Mouse (Mus musculus) bone marrow macrophage, adult 2 months (primary cell): Measurements from ENCODE around the gene Taok3. TPM values are rescaled to one million over a fixed set of nuclear protein-coding genes. Genes with fewer than 3 reads are reported as not detected.

Experiments
- H3K27ac ChIP-seq: 2 replicates; pipeline ENCODE4 v1.5.1; 2012; ENCODE audit warnings: low read depth, low read length; ENCODE audit not compliant: insufficient read depth
- H3K4me1 ChIP-seq: 2 replicates; pipeline ENCODE4 v1.6.1; 2012; ENCODE audit warnings: low read length; ENCODE audit not compliant: control insufficient read depth, insufficient read depth
- H3K4me3 ChIP-seq: 2 replicates; pipeline ENCODE4 v1.5.1; 2012; ENCODE audit warnings: mild to moderate bottlenecking, low read length, moderate library complexity; ENCODE audit not compliant: insufficient read depth
- CTCF ChIP-seq: IDR thresholded peaks from 2 replicates; pipeline ENCODE4 v1.5.1; 2012; ENCODE audit warnings: low read depth, mild to moderate bottlenecking, low read length, moderate library complexity
- POLR2A ChIP-seq: IDR thresholded peaks from 2 replicates; pipeline ENCODE4 v1.6.1; 2012; ENCODE audit warnings: mild to moderate bottlenecking, low read depth, low read length, borderline replicate concordance
- polyA plus RNA-seq: library from polyadenylated mRNA; stranded (reverse); fragments of >200 nt; gene quantifications from 2 replicates; pipeline ENCODE4 v1.2.4, GENCODE M21; 2012; ENCODE audit not compliant: missing spikeins, insufficient read depth, insufficient read length

Gene Taok3
- polyA plus RNA-seq, 1 experiment: 112 TPM

- no peak overlapping the region for H3K27ac ChIP-seq
These were observed 14.2 kb upstream of the Taok3 start for GRCm38 (mm10) chr5:117105761-117106160.

DNA sequence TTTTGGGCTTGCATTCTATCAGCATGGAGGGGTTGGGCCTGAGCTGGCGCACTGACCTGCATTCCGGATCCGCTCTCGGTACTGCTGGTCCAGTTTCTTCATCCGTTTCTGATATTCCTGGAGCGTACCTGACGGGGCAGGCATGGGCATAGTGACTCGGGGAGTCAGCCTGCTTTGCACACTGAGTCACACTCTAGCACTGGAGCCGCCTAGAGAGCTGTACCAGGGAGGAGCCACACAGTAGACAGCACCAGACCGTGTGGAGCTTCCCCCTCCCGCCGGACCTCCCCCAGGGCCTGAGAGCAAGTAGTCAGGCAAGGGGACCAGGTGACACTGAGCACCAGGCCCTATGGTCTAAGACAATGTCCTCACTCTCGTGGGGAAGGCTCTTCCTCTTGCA is 11.6 kb upstream of the Taok3 start:
- no peak overlapping the region for H3K4me3 ChIP-seq
- H3K4me1 ChIP-seq: no peaks in the 10 kb centered on the region
- TF ChIP-seq CTCF (no peak), POLR2A (no peak)
- no peak overlapping the region for H3K27ac ChIP-seq

More at GRCm38 (mm10) chr5:117105761-117106160, 14.2 kb upstream of the Taok3 start:
- no peak overlapping the region for H3K4me3 ChIP-seq
- TF ChIP-seq POLR2A (no peak), CTCF (no peak)
- H3K4me1 ChIP-seq: no peaks in the 10 kb centered on the region

DNA sequence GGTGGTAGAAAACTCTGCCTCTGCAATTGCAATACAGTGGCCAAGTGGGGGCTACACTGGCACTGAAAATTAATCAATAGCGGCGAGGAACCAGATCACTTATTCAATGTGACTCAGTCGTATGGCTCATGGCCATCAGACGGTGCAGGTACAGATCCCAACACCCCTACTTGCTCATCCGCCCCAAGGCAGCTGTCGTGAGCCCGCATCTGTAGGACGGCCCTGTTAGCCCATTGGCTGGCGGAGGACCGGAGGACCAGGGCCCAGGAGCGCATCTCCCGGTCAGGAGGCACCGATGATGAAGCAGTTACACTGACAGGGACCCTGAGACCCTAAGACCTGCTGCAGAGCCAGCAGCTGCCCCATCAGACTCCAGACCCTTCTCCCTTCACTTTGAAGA is 11.2 kb upstream of the Taok3 start:
- TF ChIP-seq POLR2A (no peak), CTCF (no peak)
- Histone ChIP-seq H3K4me1 (no peaks in the 10 kb centered on the region), H3K4me3 (no peak overlapping the region)

DNA sequence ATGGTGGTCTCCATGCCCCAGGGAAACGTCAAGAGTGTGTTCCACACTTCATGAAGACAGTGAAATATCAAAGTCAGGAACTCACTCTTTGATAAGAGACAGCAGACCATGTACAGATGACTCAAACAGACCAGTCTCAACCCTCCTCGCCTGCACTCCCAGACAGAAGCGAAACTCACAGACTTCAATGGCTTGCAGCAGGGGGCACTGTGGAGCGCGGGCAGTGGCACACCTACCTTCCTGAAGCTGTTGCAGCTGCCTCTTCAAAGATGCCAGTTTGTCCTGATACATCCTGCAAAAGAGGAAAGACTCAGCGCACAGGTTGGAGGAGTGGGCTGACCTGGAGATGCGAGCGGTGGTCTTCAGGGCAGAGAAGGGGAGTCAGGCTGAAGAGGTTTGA is 10.4 kb upstream of the Taok3 start:
- TF ChIP-seq POLR2A: no peak
- TF ChIP-seq CTCF: peak; percentile 43; the same call in 1 of the 2 replicates
- no peak overlapping the region for H3K4me3 ChIP-seq
- no peak overlapping the region for H3K27ac ChIP-seq

More for the DNA sequence above, 11.2 kb upstream of the Taok3 start:
- H3K27ac ChIP-seq: no peak overlapping the region

GRCm38 (mm10) chr5:117111064-117111773 is 8.7 kb upstream of the Taok3 start:
- TF ChIP-seq CTCF (0 out of 2 replicates have a peak, but pooled peaks have one; percentile 28), POLR2A (no peak)
- Histone ChIP-seq H3K4me1 (0 out of 2 replicates have a peak, but pooled peaks cover 2% of the 10 kb centered on the region), H3K27ac (no peak overlapping the region), H3K4me3 (no peak overlapping the region)

More for the DNA sequence above, 10.4 kb upstream of the Taok3 start:
- 0 out of 2 replicates have a peak, but pooled peaks cover 2% of the 10 kb centered on the region for H3K4me1 ChIP-seq

- TF ChIP-seq POLR2A (no peak), CTCF (no peak)
- peaks cover 4% of the 10 kb centered on the region for H3K4me1 ChIP-seq
- no peak overlapping the region for H3K27ac ChIP-seq
- no peak overlapping the region for H3K4me3 ChIP-seq
These were observed 8.2 kb upstream of the Taok3 start for GRCm38 (mm10) chr5:117111774-117112112.

DNA sequence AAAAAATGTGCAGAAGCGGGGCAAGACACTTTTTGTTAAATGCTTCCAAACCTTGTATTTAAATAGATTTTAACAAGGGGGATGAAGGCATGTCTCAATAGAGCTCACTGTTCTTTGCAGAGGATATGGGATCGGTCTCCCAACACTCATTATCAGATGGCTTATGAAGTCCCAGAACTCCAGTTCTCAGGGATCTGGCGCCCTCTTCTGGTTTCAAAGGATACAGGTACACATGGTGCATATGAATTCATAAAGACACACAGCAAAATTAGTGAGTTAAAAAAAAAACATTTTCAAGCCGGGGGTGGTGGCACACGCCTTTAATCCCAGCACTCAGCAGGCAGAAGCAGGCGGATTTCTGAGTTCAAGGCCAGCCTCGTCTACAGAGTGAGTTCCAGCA is 6.6 kb upstream of the Taok3 start:
- Histone ChIP-seq H3K4me1 (peaks cover 16% of the 10 kb centered on the region), H3K4me3 (no peak overlapping the region), H3K27ac (no peak overlapping the region)
- TF ChIP-seq POLR2A (no peak), CTCF (no peak)

DNA sequence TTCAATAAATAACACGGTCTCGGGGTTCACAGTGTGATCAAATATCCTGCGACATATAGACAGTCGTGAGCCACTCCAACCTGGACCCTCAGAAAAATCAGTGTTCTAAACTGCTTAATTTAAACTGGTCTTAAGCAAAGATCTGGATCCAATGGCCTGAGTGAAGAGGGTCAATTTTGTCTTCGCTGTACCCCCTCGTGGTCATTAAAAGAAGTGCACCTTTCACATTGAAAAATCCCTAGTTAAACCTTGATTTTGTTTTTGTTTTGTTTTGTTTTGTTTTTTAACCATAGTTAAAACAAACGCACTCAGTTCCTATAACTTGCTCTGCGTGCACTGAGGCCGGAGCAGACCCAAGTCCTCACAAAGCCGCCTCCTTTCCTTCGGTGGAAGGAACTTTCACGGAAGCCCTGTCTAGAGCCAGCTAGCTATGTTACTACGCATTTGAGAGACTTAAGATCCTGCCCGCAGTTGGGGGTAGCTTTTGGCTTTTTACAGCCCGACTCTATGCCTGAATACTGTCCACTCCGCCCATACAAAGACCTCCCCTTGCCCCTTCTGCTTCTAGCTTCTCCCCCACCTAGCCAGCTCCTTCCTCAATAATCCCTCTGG is 5.2 kb upstream of the Taok3 start:
- Histone ChIP-seq H3K4me3 (peak overlapping the region; percentile 79), H3K27ac (peak overlapping the region; percentile 33; the same call in 1 of the 2 replicates), H3K4me1 (peaks cover 21% of the 10 kb centered on the region)
- no peak for TF ChIP-seq CTCF
- no peak for TF ChIP-seq POLR2A

GRCm38 (mm10) chr5:117115193-117115767 is 4.6 kb upstream of the Taok3 start:
- TF ChIP-seq POLR2A: no peak
- no peak for TF ChIP-seq CTCF
- peaks cover 21% of the 10 kb centered on the region for H3K4me1 ChIP-seq
- H3K27ac ChIP-seq: peak overlapping the region; percentile 33
- H3K4me3 ChIP-seq: peak overlapping the region; percentile 79

GRCm38 (mm10) chr5:117115836-117116366 is 4.0 kb upstream of the Taok3 start, which contains the start of gene Suds3:
Gene Suds3, minus strand, starts transcription at chr5:117116113.
- H3K27ac ChIP-seq: peak within 1 kb of the TSS; percentile 82
- peak; percentile 85 for TF ChIP-seq CTCF
- no peak for TF ChIP-seq POLR2A
- H3K4me1 ChIP-seq: peaks cover 21% of the 10 kb centered on the region
- peak within 1 kb of the TSS; percentile 79 for H3K4me3 ChIP-seq
